Mouse (Mus musculus) kidney, postnatal 0 days (tissue): ENCODE measurements around the gene Cnnm3. TPM values are rescaled to one million over a fixed set of nuclear protein-coding genes. Genes with fewer than 3 reads are reported as not detected.
A peak's percentile ranks its signal among the peaks of the same experiment; 100 is the strongest.

Source experiments
- ATAC-seq: fragments of 200-750 bp; cut with Nextera tagmentation; replicated peaks from 2 replicates; pipeline ENCODE4 v1.8.0; 2017; ENCODE audit warnings: low read depth, moderate number of reproducible peaks, moderate TSS enrichment, moderate library complexity; ENCODE audit not compliant: low FRiP score
- DNase-seq: peaks from one replicate; pipeline ENCODE4 v3.0.0-alpha.2; 2016; ENCODE audit warnings: low spot score
- H3K27ac ChIP-seq: fragments of 300-500 bp; sonication (generic); 2 replicates; pipeline ENCODE4 v1.5.1; 2014; ENCODE audit warnings: mild to moderate bottlenecking
- H3K27me3 ChIP-seq: fragments of 300-500 bp; sonication (generic); 2 replicates; pipeline ENCODE4 v1.6.1; 2014; ENCODE audit warnings: low read length, mixed read lengths; ENCODE audit not compliant: insufficient read depth
- H3K36me3 ChIP-seq: fragments of 300-500 bp; sonication (generic); 2 replicates; pipeline ENCODE4 v1.6.1; 2014; ENCODE audit warnings: low read length, mixed read lengths; ENCODE audit not compliant: insufficient read depth
- H3K4me1 ChIP-seq: fragments of 300-500 bp; sonication (generic); replicated peaks from 2 replicates; pipeline ENCODE4 v1.6.1; 2014; ENCODE audit warnings: antibody characterized with exemption, low read length, mixed read lengths; ENCODE audit not compliant: insufficient read depth
- H3K4me2 ChIP-seq: fragments of 300-500 bp; sonication (generic); 2 replicates; pipeline ENCODE4 v1.6.1; 2014; ENCODE audit warnings: mild to moderate bottlenecking, low read length, moderate library complexity, mixed read lengths
- H3K4me3 ChIP-seq: fragments of 300-500 bp; sonication (generic); replicated peaks from 2 replicates; pipeline ENCODE4 v1.5.1; 2014; ENCODE audit warnings: low read depth, low read length
- H3K9ac ChIP-seq: fragments of 300-500 bp; sonication (generic); 2 replicates; pipeline ENCODE4 v1.6.1; 2014; ENCODE audit warnings: low read depth, low read length
- H3K9me3 ChIP-seq: fragments of 300-500 bp; sonication (generic); replicated peaks from 2 replicates; pipeline ENCODE4 v1.6.1; 2016; ENCODE audit warnings: low read length, inconsistent platforms, mixed read lengths
- CTCF ChIP-seq: IDR thresholded peaks from 2 replicates; pipeline ENCODE4 v1.5.1; 2016; ENCODE audit warnings: antibody characterized with exemption, low read depth, mild to moderate bottlenecking, moderate library complexity
- WGBS: fragments of 180-500 bp; shearing (Covaris S2); extraction: QIAGEN DNeasy Blood & Tissue Kit; methylation state at CpG from one replicate; pipeline ENCODE4 v1.1.7; 2014; 5-methylcytosine and 5-hydroxymethylcytosine counted together
- polyA plus RNA-seq: library from polyadenylated mRNA; unstranded; fragments of >200 nt; fragmentation: Nextera tagmentation; extraction: Ambion mirVana; gene quantifications from 2 replicates; pipeline ENCODE4 v1.2.1, GENCODE M21; 2015

Cnnm3 gene
- polyA plus RNA-seq, 1 experiment from 2014 or later, result 3.4 TPM

DNA sequence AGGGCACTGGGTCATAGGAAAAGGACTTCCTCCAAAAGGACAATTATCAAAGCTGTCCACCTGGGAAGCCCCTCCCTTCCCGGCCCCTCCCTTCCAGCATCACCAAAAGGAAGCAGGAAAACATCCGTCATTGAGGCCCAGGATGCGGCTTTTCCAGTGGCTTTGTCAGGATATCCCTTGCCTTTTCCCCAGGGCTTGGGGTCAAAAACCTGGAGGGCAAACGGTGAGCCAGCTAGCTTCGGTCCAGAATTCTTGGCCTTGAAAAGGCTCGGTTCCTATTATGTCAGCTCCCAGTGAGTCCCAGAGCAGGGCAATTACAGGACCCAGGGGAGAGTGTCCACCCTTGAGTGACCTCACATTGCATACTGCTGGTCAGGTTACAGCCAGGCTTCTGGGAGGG lies 49.2 kb downstream of the Cnnm3 start:
- ATAC-seq (no peak), DNase-seq (peak; percentile 76)
- Histone ChIP-seq H3K4me1 (peaks cover 27% of the 10 kb centered on the region), H3K36me3 (no peaks in the 10 kb centered on the region), H3K27me3 (no peaks in the 10 kb centered on the region), H3K9ac (no peak overlapping the region), H3K9me3 (no peaks in the 10 kb centered on the region), H3K27ac (peak overlapping the region; percentile 63), H3K4me2 (no peak overlapping the region), H3K4me3 (no peak overlapping the region)
- whole genome bisulfite sequencing, result 20% methylated on average over 6 of the region's 6 CpGs
- no peak for TF ChIP-seq CTCF

DNA sequence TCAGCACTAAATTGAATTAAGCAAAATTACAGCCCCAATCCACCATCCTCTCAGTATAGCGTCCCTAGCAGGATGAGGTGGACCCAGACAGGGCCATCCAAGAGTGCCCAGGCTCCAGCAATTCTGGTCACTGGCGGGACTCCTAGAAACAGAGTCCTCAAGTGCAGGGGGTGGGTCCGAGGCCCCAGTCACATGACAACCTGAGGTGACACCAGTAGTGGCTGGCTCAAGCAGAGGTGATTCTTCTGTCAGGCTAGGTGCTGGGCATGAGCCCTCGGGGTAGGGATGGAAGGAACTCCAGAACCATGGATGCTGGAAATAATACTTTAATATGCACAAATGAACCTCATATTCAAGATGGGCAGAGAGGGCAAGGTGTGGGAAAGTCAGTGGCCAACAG lies 50.7 kb downstream of the Cnnm3 start:
- Histone ChIP-seq H3K9ac (no peak overlapping the region), H3K36me3 (no peaks in the 10 kb centered on the region), H3K27ac (no peak overlapping the region), H3K4me2 (no peak overlapping the region), H3K4me1 (peaks cover 29% of the 10 kb centered on the region), H3K4me3 (no peak overlapping the region), H3K27me3 (no peaks in the 10 kb centered on the region), H3K9me3 (no peaks in the 10 kb centered on the region)
- ATAC-seq, result no peak
- TF ChIP-seq CTCF, result no peak
- no peak for DNase-seq
- 64% methylated on average over 4 of the region's 4 CpGs for WGBS

DNA sequence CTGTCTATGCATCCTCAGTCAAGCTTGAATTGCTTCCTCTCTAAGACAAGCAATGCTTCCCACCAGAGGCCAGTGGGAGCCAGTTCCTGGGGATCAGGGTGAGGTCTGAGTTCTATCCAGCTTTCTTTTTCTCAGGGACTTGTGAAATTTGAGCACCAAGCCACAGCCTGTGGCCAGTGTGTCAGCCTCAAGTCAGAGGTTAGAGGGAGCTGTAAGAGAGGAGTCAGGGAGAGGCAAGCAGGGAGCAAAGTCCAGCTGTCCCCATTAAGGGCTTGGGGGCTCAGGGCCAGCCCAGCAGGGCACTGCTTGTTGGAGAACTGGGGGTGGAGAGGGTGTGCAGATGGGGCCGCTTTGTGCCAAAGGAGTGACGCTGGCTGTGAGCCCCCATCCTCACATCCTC lies 51.5 kb downstream of the Cnnm3 start:
- H3K36me3 ChIP-seq, result no peaks in the 10 kb centered on the region
- H3K27me3 ChIP-seq, result no peaks in the 10 kb centered on the region
- DNase-seq (peak; percentile 64), ATAC-seq (0 out of 2 replicates have a peak, but pooled peaks have one; percentile 2)
- H3K4me3 ChIP-seq, result no peak overlapping the region
- no peak overlapping the region for H3K9ac ChIP-seq
- H3K4me1 ChIP-seq, result peaks cover 35% of the 10 kb centered on the region
- WGBS, result 42% methylated on average over 2 of the region's 2 CpGs
- TF ChIP-seq CTCF, result no peak
- no peak overlapping the region for H3K4me2 ChIP-seq
- H3K27ac ChIP-seq, result peak overlapping the region; percentile 42; the same call in 1 of the 2 replicates
- H3K9me3 ChIP-seq, result no peaks in the 10 kb centered on the region

DNA sequence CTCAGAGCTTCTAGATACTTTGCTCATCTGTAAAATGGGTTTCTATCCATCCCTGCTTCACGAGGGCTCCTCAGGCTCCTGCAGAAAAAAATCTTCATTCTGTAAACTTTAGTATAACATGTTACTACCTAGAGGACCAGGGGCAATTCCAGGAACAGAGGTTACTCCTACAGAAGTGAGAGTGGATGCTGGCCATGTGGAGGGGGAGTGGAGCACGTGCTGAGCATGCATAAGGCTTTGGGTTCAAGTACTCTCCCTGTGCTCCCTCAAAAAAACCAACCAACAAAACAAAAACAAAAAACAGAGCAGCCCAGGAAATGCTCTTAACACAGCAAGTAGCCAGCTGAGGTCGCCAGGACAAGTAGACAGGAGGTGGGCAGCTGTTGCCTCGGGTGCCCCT lies 52.0 kb downstream of the Cnnm3 start:
- Histone ChIP-seq H3K9me3 (no peaks in the 10 kb centered on the region), H3K4me1 (peaks cover 33% of the 10 kb centered on the region), H3K4me2 (no peak overlapping the region), H3K27ac (0 out of 2 replicates have a peak overlapping the region, but pooled peaks have one; percentile 42), H3K27me3 (no peaks in the 10 kb centered on the region), H3K9ac (no peak overlapping the region), H3K36me3 (no peaks in the 10 kb centered on the region), H3K4me3 (no peak overlapping the region)
- TF ChIP-seq CTCF, result no peak
- WGBS, result 54% methylated on average over 4 of the region's 4 CpGs
- no peak for ATAC-seq
- no peak for DNase-seq

DNA sequence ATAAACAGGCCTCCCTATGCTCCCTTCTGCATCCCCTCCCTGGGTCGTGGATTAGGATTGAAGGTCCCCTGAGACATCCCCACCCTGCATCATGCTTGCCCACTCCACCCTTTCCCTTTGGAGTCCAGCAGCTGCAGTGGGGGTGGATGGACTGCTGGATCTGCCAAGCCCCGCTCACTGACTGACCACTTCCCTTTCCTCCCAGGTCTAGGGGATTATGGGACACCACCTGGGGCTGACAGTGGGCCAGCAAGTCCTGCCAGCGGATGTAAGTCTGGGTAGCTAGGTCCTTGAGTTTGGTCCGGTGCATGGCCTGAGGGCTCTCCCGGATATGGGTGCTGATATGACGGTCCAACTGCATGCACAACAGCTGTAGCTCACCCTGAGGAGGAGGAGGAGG lies 52.4 kb downstream of the Cnnm3 start:
- 57% methylated on average over 6 of the region's 6 CpGs for WGBS
- H3K27me3 ChIP-seq, result no peaks in the 10 kb centered on the region
- H3K4me3 ChIP-seq, result no peak overlapping the region
- no peak for ATAC-seq
- H3K4me1 ChIP-seq, result peaks cover 30% of the 10 kb centered on the region
- TF ChIP-seq CTCF, result no peak
- H3K9me3 ChIP-seq, result no peaks in the 10 kb centered on the region
- no peaks in the 10 kb centered on the region for H3K36me3 ChIP-seq
- H3K9ac ChIP-seq, result no peak overlapping the region
- DNase-seq, result no peak
- H3K27ac ChIP-seq, result no peak overlapping the region
- no peak overlapping the region for H3K4me2 ChIP-seq

DNA sequence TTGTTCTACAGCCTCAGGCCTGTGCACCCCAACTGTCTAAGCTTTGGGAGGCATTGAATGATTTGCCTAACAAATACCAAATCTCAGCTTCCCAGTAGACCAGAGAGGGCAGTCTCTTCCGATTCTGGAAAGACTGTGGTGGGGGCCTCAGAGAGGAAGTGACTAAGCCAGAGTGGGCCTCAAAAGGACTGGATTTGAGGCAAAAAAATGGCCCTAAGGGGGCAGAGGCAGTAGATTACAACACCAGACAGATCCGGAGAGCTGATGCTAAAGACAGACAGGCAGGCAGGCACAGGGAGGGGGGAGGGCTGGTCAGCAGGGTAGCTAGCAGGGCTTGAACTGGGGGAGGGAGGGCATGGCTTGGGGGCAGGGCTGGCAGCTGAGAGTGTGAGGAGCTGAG lies 54.8 kb downstream of the Cnnm3 start:
- H3K4me3 ChIP-seq, result no peak overlapping the region
- no peak for ATAC-seq
- no peaks in the 10 kb centered on the region for H3K27me3 ChIP-seq
- 0 out of 2 replicates have a peak, but pooled peaks have one; percentile 6 for TF ChIP-seq CTCF
- no peak overlapping the region for H3K9ac ChIP-seq
- 20% methylated on average over 2 of the region's 2 CpGs for WGBS
- H3K9me3 ChIP-seq, result no peaks in the 10 kb centered on the region
- no peaks in the 10 kb centered on the region for H3K36me3 ChIP-seq
- no peak overlapping the region for H3K4me2 ChIP-seq
- no peak for DNase-seq
- H3K27ac ChIP-seq, result no peak overlapping the region
- peaks cover 36% of the 10 kb centered on the region for H3K4me1 ChIP-seq

DNA sequence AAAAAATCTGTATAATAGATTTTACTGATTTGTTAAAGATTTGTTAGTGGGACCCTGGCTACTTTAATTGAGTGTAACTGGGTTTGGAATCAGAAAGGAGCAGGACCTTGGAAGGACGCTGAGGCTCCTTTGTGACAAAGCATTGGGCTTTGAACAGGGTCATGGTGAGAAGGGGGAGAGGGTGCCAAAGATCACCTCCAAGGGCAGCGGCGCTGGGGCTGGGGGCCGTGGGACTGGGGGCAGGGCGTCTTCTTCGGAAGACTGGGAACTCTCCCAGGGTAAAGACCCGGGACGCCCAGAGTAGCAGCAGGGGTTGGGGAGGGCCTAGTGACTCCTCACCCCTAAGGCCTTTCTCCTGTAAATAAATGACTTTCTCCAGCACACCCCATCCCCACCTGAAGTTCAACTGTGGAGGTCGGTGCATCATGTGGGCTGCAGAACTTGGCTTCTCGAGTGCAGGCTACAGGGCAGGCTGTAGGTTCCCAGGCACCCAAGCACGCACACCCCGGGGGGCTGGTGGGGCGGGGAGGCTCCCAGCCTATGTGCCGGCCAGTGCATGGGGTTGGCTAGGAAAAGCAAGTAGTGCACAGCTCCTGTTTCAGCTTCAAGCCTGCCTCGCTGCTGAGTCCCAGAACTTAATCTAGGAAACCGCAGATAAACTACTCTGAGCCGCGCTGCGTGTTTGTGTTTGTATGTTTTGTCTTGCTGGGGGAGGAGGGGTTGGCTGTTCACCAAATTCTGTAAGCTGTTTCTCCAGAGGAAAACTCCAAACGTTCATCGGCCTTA lies 56.3 kb downstream of the Cnnm3 start:
- Histone ChIP-seq H3K9ac (no peak overlapping the region), H3K4me2 (peak overlapping the region; percentile 14; the same call in 1 of the 2 replicates), H3K9me3 (no peaks in the 10 kb centered on the region), H3K36me3 (no peaks in the 10 kb centered on the region), H3K4me1 (peaks cover 27% of the 10 kb centered on the region), H3K27ac (peak overlapping the region; percentile 66), H3K27me3 (no peaks in the 10 kb centered on the region), H3K4me3 (no peak overlapping the region)
- ATAC-seq (peak; percentile 63), DNase-seq (peak; percentile 68)
- WGBS, result 16% methylated on average over 21 of the region's 21 CpGs
- TF ChIP-seq CTCF, result no peak
